Mouse (Mus musculus): ENCODE measurements around the gene Gnao1. TPM values are rescaled to one million over a fixed set of nuclear protein-coding genes. Genes with fewer than 3 reads are reported as not detected.

Gene Gnao1
- polyA plus RNA-seq, 1 experiment = 443 TPM

GRCm38 (mm10) chr8:93845186-93845585 lies 35.4 kb downstream of the Gnao1 start:
- TF ChIP-seq POLR2A (IDR thresholded peaks at IDR 0.05; ENCODE audit: borderline replicate concordance, extremely low read depth, insufficient read depth, insufficient read length, poor library complexity, severe bottlenecking) (no peak), CTCF (IDR thresholded peaks at IDR 0.05; ENCODE audit: borderline replicate concordance, extremely low read depth, insufficient read depth, insufficient read length) (no peak)
- DNase-seq (ENCODE audit: low read depth) = no peak

- TF ChIP-seq POLR2A (IDR thresholded peaks at IDR 0.05; ENCODE audit: borderline replicate concordance, extremely low read depth, insufficient read depth, insufficient read length, poor library complexity, severe bottlenecking) (no peak), CTCF (IDR thresholded peaks at IDR 0.05; ENCODE audit: borderline replicate concordance, extremely low read depth, insufficient read depth, insufficient read length) (no peak)
- DNase-seq (ENCODE audit: low read depth) = no peak
Observed at GRCm38 (mm10) chr8:93852087-93852645, 42.4 kb downstream of the Gnao1 start.

- TF ChIP-seq CTCF (IDR thresholded peaks at IDR 0.05; ENCODE audit: borderline replicate concordance, extremely low read depth, insufficient read depth, insufficient read length) (no peak), POLR2A (IDR thresholded peaks at IDR 0.05; ENCODE audit: borderline replicate concordance, extremely low read depth, insufficient read depth, insufficient read length, poor library complexity, severe bottlenecking) (no peak)
- no peak for DNase-seq (ENCODE audit: low read depth)
Observed at GRCm38 (mm10) chr8:93852851-93853461, 43.2 kb downstream of the Gnao1 start.

- TF ChIP-seq POLR2A (IDR thresholded peaks at IDR 0.05; ENCODE audit: borderline replicate concordance, extremely low read depth, insufficient read depth, insufficient read length, poor library complexity, severe bottlenecking) (no peak), CTCF (IDR thresholded peaks at IDR 0.05; ENCODE audit: borderline replicate concordance, extremely low read depth, insufficient read depth, insufficient read length) (no peak)
- DNase-seq (ENCODE audit: low read depth) = no peak
Observed at GRCm38 (mm10) chr8:93854676-93855075, 44.9 kb downstream of the Gnao1 start.

GRCm38 (mm10) chr8:93855272-93855671 lies 45.5 kb downstream of the Gnao1 start:
- no peak for DNase-seq (ENCODE audit: low read depth)
- TF ChIP-seq CTCF (IDR thresholded peaks at IDR 0.05; ENCODE audit: borderline replicate concordance, extremely low read depth, insufficient read depth, insufficient read length) (no peak), POLR2A (IDR thresholded peaks at IDR 0.05; ENCODE audit: borderline replicate concordance, extremely low read depth, insufficient read depth, insufficient read length, poor library complexity, severe bottlenecking) (no peak)

GRCm38 (mm10) chr8:93857144-93857543 lies 47.4 kb downstream of the Gnao1 start:
- TF ChIP-seq POLR2A (IDR thresholded peaks at IDR 0.05; ENCODE audit: borderline replicate concordance, extremely low read depth, insufficient read depth, insufficient read length, poor library complexity, severe bottlenecking) (no peak), CTCF (IDR thresholded peaks at IDR 0.05; ENCODE audit: borderline replicate concordance, extremely low read depth, insufficient read depth, insufficient read length) (no peak)
- no peak for DNase-seq (ENCODE audit: low read depth)

- no peak for DNase-seq (ENCODE audit: low read depth)
- TF ChIP-seq POLR2A (IDR thresholded peaks at IDR 0.05; ENCODE audit: borderline replicate concordance, extremely low read depth, insufficient read depth, insufficient read length, poor library complexity, severe bottlenecking) = no peak
- no peak for TF ChIP-seq CTCF (IDR thresholded peaks at IDR 0.05; ENCODE audit: borderline replicate concordance, extremely low read depth, insufficient read depth, insufficient read length)
Observed at GRCm38 (mm10) chr8:93858286-93858685, 48.5 kb downstream of the Gnao1 start.

- no peak for TF ChIP-seq POLR2A (IDR thresholded peaks at IDR 0.05; ENCODE audit: borderline replicate concordance, extremely low read depth, insufficient read depth, insufficient read length, poor library complexity, severe bottlenecking)
- TF ChIP-seq CTCF (IDR thresholded peaks at IDR 0.05; ENCODE audit: borderline replicate concordance, extremely low read depth, insufficient read depth, insufficient read length) = no peak
- DNase-seq (ENCODE audit: low read depth) = peak; percentile 42
Observed at GRCm38 (mm10) chr8:93860020-93860419, 50.3 kb downstream of the Gnao1 start.

GRCm38 (mm10) chr8:93864064-93864463 lies 54.3 kb downstream of the Gnao1 start:
- DNase-seq (ENCODE audit: low read depth) = no peak
- no peak for TF ChIP-seq POLR2A (IDR thresholded peaks at IDR 0.05; ENCODE audit: borderline replicate concordance, extremely low read depth, insufficient read depth, insufficient read length, poor library complexity, severe bottlenecking)
- TF ChIP-seq CTCF (IDR thresholded peaks at IDR 0.05; ENCODE audit: borderline replicate concordance, extremely low read depth, insufficient read depth, insufficient read length) = no peak

GRCm38 (mm10) chr8:93866271-93866670 lies 56.5 kb downstream of the Gnao1 start:
- DNase-seq (ENCODE audit: low read depth) = no peak
- no peak for TF ChIP-seq CTCF (IDR thresholded peaks at IDR 0.05; ENCODE audit: borderline replicate concordance, extremely low read depth, insufficient read depth, insufficient read length)
- TF ChIP-seq POLR2A (IDR thresholded peaks at IDR 0.05; ENCODE audit: borderline replicate concordance, extremely low read depth, insufficient read depth, insufficient read length, poor library complexity, severe bottlenecking) = no peak

- TF ChIP-seq POLR2A (IDR thresholded peaks at IDR 0.05; ENCODE audit: borderline replicate concordance, extremely low read depth, insufficient read depth, insufficient read length, poor library complexity, severe bottlenecking) (no peak), CTCF (IDR thresholded peaks at IDR 0.05; ENCODE audit: borderline replicate concordance, extremely low read depth, insufficient read depth, insufficient read length) (no peak)
- no peak for DNase-seq (ENCODE audit: low read depth)
Observed at GRCm38 (mm10) chr8:93868486-93869221, 58.9 kb downstream of the Gnao1 start.
